Mouse (Mus musculus) heart, adult 11 months (tissue): ENCODE measurements around the gene Ninl.

ENCODE experiments used
- DNase-seq: peaks from one replicate; pipeline ENCODE4 v3.0.0; 2022

Gene Ninl

DNA sequence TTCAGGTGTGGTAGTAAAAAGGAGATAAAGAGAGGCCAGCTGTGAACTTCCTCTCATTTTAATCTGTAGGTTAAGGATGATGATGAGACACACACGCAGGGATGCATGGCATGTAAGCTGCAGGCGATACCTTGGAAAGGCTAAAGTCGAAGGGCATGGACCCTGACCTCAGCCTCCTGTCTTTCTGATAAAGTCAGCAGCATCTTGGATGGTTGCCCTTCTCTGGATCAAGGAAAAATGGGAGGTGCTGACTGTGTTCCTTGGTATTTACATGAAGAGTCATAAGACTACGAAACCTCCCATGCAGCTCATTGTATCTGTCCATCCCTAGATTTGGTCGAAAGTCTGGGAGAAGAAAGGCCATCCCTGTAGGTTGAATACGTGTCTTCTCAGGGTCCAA is 138.8 kb downstream of the Ninl start:
- peak; percentile 75 for DNase-seq

DNA sequence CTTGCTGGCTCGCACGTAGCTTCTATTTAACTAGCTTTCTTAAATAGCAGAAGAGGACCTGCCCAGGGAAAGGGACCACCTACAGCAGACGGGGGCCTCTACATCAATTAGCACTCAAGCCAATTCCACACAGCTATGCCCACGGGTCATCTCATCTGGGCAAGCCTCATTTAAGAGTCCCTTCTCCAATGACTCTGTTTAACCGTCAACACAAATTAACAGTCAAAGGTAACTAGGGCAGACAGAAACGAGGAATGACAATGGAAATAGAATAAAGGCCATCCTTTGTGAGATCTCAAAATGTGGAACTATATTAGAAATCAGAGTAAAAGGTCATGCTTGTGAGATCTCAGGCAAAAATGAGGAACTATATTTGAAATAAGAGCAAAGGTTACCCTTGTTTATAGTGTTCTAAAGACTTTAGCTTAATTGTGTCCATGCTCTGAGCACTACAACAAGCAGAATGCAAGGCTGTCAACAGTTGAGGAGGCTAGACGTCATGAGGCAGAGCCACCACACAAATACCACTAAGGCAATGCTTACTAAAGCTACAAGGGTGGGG is 143.4 kb downstream of the Ninl start:
- peak; percentile 68 for DNase-seq

DNA sequence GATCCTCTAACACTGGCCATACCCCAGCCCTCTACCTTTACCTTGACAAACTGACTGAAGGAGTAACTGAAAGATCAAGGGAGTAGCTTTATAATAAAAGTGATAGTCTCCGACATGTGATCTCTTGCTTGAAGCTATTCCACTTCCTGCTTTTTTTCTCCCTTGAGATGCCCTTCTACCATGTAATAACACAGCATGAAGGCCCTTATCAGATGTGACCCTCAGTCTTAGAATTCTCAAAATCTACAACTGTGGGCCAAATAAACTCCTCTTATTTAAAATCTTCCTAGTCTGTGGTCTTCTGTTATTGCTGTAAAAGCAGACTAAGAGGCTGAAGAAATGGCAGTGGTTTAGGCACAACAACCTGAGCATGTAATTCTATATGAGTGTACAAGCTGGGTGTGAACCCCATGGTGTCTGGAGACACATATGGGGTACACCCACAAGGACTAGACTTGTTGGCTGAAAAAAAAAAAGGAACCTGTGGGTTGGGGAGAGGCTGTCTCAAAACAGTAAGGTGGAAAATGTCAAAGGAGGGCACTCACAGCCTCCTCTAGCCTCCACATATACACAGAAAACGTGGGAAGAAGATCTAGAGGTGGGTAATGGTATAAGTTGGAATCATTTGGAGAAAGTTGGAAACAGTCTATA is 144.4 kb downstream of the Ninl start:
- peak; percentile 11 for DNase-seq

DNA sequence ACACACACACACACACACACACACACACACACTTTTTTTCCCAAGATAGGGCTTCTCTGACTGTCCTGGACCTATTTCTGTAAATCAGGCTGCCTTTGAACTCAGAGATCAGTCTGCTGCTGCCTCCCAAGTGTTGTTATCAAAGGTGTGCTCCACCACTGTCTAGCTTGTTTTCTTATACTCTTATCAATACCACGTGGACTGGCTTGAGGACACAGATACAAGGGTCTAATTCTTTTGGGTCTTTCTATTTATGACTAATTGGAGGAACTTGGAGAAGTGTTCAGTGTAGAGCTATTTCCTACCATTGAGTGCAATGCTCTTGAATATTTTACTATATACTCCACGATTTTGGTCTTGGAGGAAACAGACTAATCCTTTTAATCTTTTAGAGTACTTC is 151.8 kb downstream of the Ninl start:
- no peak for DNase-seq

DNA sequence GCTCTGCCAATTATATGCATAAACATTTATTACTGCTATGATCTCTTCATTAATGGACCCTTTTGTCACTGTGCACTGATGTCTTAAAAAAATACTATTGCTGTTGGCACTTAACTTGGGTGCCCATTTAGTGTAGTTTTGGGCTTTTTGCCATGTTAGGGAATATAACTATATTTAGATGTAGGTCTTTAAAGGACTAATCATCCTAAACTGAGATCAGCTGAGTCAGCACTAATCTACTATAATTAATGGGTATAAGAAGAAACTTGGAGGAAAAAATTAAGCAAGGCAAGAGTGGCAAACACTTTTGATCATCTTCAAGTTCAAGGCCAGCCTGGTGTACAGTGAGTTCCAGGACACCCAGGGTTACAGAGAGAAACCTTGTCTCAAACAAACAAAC is 152.9 kb downstream of the Ninl start:
- no peak for DNase-seq

DNA sequence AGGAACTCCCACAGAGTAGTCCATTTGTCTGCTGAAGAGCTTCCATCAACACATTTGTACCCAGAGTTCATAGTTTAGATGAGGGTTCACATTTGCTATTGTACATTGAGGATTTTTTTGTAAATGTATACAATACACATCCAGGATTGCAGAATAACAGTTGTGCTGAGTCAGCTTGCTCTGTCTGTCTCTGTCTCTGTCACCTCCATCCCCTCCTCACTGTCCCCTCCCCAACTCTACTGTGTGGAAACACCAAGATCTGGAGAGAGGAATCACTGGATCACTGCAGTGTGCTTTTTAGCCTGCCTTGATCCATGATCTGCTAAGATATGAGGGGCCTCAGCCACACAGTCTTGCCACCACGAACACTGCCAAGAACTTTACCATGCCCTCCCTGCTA is 153.4 kb downstream of the Ninl start:
- DNase-seq = peak; percentile 41

DNA sequence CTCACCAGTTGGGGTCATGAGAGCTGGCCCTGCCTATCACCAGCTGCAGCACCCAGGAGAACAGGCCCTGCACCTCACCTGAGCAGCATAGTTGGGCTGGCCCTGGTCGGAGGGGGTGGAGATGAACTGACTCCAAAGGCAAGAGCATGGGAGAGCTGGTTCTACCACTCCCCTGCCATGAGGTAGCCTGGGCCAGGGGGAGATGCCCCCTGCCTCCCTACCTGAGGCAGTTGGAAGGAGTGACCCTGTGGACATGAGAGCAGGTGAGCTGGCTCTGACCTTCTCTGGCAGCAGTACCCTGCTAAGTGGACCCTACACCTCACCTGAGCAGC is 154.4 kb downstream of the Ninl start:
- DNase-seq = peak; percentile 85
